Mouse (Mus musculus) MEL (cell line): ENCODE measurements around the gene Magi2. TPM values are rescaled to one million over a fixed set of nuclear protein-coding genes. Genes with fewer than 3 reads are reported as not detected.

ENCODE experiments used
- DNase-seq: peaks from one replicate; pipeline ENCODE4 v3.0.0; 2011; ENCODE audit warnings: low read depth, low spot score
- H3K27ac ChIP-seq: 2 replicates; pipeline ENCODE4 v1.5.1; 2012; ENCODE audit warnings: low read depth, mild to moderate bottlenecking, control low read depth, low read length, moderate library complexity; ENCODE audit not compliant: control insufficient read depth
- H3K27me3 ChIP-seq, 2 experiments: fragments of 150-350 bp in 1 of 2; sonication (generic) in 1 of 2; 2 replicates each; pipeline ENCODE4 v1.6.1; 2012; ENCODE audit warnings: low read length in 2 of 2, mild to moderate bottlenecking in 2 of 2, improper control_type of control experiment in 1 of 2, moderate library complexity in 1 of 2; ENCODE audit not compliant: insufficient read depth in 2 of 2, control insufficient read depth in 1 of 2
- H3K36me3 ChIP-seq, 2 experiments: 2 replicates each; pipeline ENCODE4 v1.6.1; 2012 to 2014; ENCODE audit warnings: low read length in 2 of 2, improper control_type of control experiment in 1 of 2, inconsistent platforms in 1 of 2, mild to moderate bottlenecking in 1 of 2; ENCODE audit not compliant: insufficient read depth in 2 of 2, control insufficient read depth in 1 of 2
- H3K4me1 ChIP-seq, 2 experiments: fragments of 150-350 bp in 1 of 2; sonication (generic) in 1 of 2; 2 replicates each; pipeline ENCODE4 v1.6.1; 2012; ENCODE audit warnings: low read length in 2 of 2, improper control_type of control experiment in 1 of 2, mild to moderate bottlenecking in 1 of 2; ENCODE audit not compliant: insufficient read depth in 2 of 2, control insufficient read depth in 1 of 2
- H3K4me3 ChIP-seq, 2 experiments: fragments of 150-350 bp in 1 of 2; sonication (generic) in 1 of 2; 2 replicates each; pipeline ENCODE4 v1.5.1; 2012; ENCODE audit warnings: low read depth in 2 of 2, low read length in 2 of 2, mild to moderate bottlenecking in 2 of 2, moderate library complexity in 2 of 2, control low read depth in 1 of 2, improper control_type of control experiment in 1 of 2; ENCODE audit not compliant: control insufficient read depth in 1 of 2, insufficient read depth in 1 of 2
- H3K79me2 ChIP-seq: 2 replicates; pipeline ENCODE4 v1.6.1; 2012; ENCODE audit warnings: mild to moderate bottlenecking, low read length, moderate library complexity; ENCODE audit not compliant: control insufficient read depth, poor library complexity, insufficient read depth
- H3K9ac ChIP-seq: 2 replicates; pipeline ENCODE4 v1.6.1; 2012; ENCODE audit warnings: low read depth, mild to moderate bottlenecking, control low read depth, low read length, moderate library complexity; ENCODE audit not compliant: control insufficient read depth, poor library complexity, severe bottlenecking
- H3K9me3 ChIP-seq: fragments of 150-350 bp; sonication (generic); replicated peaks from 2 replicates; pipeline ENCODE4 v1.6.1; 2012; ENCODE audit warnings: mild to moderate bottlenecking, low read length, improper control_type of control experiment, moderate library complexity; ENCODE audit not compliant: insufficient read depth
- BHLHE40 ChIP-seq: IDR thresholded peaks from 2 replicates; pipeline ENCODE4 v1.6.1; 2012; ENCODE audit warnings: low read depth, mild to moderate bottlenecking, inconsistent platforms, low read length, improper control_type of control experiment, borderline replicate concordance
- CHD1 ChIP-seq: IDR thresholded peaks from 2 replicates; pipeline ENCODE4 v1.6.1; 2012; ENCODE audit warnings: low read depth, mild to moderate bottlenecking, inconsistent platforms, low read length, improper control_type of control experiment
- CHD2 ChIP-seq: IDR thresholded peaks from 2 replicates; pipeline ENCODE4 v1.6.1; 2011; ENCODE audit warnings: low read length, improper control_type of control experiment
- CTCF ChIP-seq, 3 experiments: IDR thresholded peaks in 2 of 3; conservative IDR thresholded peaks in 1 of 3; 2 replicates each; pipeline ENCODE4 v1.5.1; 2011 to 2012; ENCODE audit warnings: low read length in 3 of 3, low read depth in 2 of 3, mild to moderate bottlenecking in 2 of 3, improper control_type of control experiment in 1 of 3, inconsistent platforms in 1 of 3, mixed read lengths in 1 of 3, moderate library complexity in 1 of 3; ENCODE audit not compliant: control insufficient read depth in 1 of 3, insufficient read depth in 1 of 3, poor library complexity in 1 of 3, severe bottlenecking in 1 of 3
- E2F4 ChIP-seq: IDR thresholded peaks from 2 replicates; pipeline ENCODE4 v1.6.1; 2011; ENCODE audit warnings: low read depth, low read length, improper control_type of control experiment, borderline replicate concordance
- GABPA ChIP-seq: IDR thresholded peaks from 2 replicates; pipeline ENCODE4 v1.6.1; 2012; ENCODE audit warnings: low read depth, mild to moderate bottlenecking, inconsistent platforms, low read length, improper control_type of control experiment, moderate library complexity
- GATA1 ChIP-seq: IDR thresholded peaks from 2 replicates; pipeline ENCODE4 v1.6.1; 2011; ENCODE audit warnings: low read depth, low read length, improper control_type of control experiment
- KAT2A ChIP-seq: conservative IDR thresholded peaks from 2 replicates; pipeline ENCODE4 v1.6.1; 2012; ENCODE audit warnings: low read depth, low read length, improper control_type of control experiment, inconsistent platforms
- MAFK ChIP-seq: IDR thresholded peaks from 2 replicates; pipeline ENCODE4 v1.6.1; 2011; ENCODE audit warnings: low read depth, mild to moderate bottlenecking, low read length, improper control_type of control experiment, borderline replicate concordance
- MAZ ChIP-seq: IDR thresholded peaks from 2 replicates; pipeline ENCODE4 v1.6.1; 2012; ENCODE audit warnings: low read depth, mild to moderate bottlenecking, inconsistent platforms, low read length, improper control_type of control experiment
- MEF2A ChIP-seq: IDR thresholded peaks from 2 replicates; pipeline ENCODE4 v1.6.1; 2014; ENCODE audit warnings: low read depth, mild to moderate bottlenecking, inconsistent platforms, low read length, improper control_type of control experiment; ENCODE audit not compliant: poor library complexity, insufficient replicate concordance, severe bottlenecking; ENCODE audit errors: extremely low read depth
- NELFE ChIP-seq: IDR thresholded peaks from 2 replicates; pipeline ENCODE4 v1.6.1; 2011; ENCODE audit warnings: low read depth, low read length, improper control_type of control experiment
- NRF1 ChIP-seq: IDR thresholded peaks from 2 replicates; pipeline ENCODE4 v1.6.1; 2014; ENCODE audit warnings: low read depth, mild to moderate bottlenecking, inconsistent platforms, low read length, improper control_type of control experiment, moderate library complexity; ENCODE audit not compliant: poor library complexity, insufficient read depth, severe bottlenecking
- POLR2A ChIP-seq, 2 experiments: IDR thresholded peaks; 2 replicates each; pipeline ENCODE4 v1.6.1; 2011 to 2012; ENCODE audit warnings: low read length in 2 of 2, mild to moderate bottlenecking in 2 of 2, control low read depth in 1 of 2, improper control_type of control experiment in 1 of 2, low read depth in 1 of 2, moderate library complexity in 1 of 2; ENCODE audit not compliant: control insufficient read depth in 1 of 2, insufficient read depth in 1 of 2, poor library complexity in 1 of 2
- POLR2AphosphoS5 ChIP-seq: IDR thresholded peaks from 2 replicates; pipeline ENCODE4 v1.6.1; 2012; ENCODE audit warnings: low read depth, borderline replicate concordance, mild to moderate bottlenecking, inconsistent platforms, low read length, moderate library complexity, mixed read lengths
- RAD21 ChIP-seq: IDR thresholded peaks from 2 replicates; pipeline ENCODE4 v1.6.1; 2011; ENCODE audit warnings: mild to moderate bottlenecking, low read depth, low read length, improper control_type of control experiment
- TAL1 ChIP-seq: IDR thresholded peaks from 2 replicates; pipeline ENCODE4 v1.6.1; 2012; ENCODE audit warnings: mild to moderate bottlenecking, inconsistent platforms, low read length, moderate library complexity, mixed read lengths
- TBP ChIP-seq: IDR thresholded peaks from 2 replicates; pipeline ENCODE4 v1.8.0; 2011; ENCODE audit warnings: low read depth, low read length, improper control_type of control experiment
- TCF12 ChIP-seq: IDR thresholded peaks from 2 replicates; pipeline ENCODE4 v1.6.1; 2014; ENCODE audit warnings: low read depth, mild to moderate bottlenecking, inconsistent platforms, low read length, improper control_type of control experiment, moderate library complexity
- UBTF ChIP-seq: IDR thresholded peaks from 2 replicates; pipeline ENCODE4 v1.6.1; 2012; ENCODE audit warnings: low read depth, mild to moderate bottlenecking, inconsistent platforms, low read length, improper control_type of control experiment, moderate library complexity, borderline replicate concordance; ENCODE audit not compliant: insufficient read depth
- USF1 ChIP-seq: IDR thresholded peaks from 2 replicates; pipeline ENCODE4 v1.6.1; 2014; ENCODE audit warnings: low read depth, mild to moderate bottlenecking, inconsistent platforms, low read length, improper control_type of control experiment, moderate library complexity
- USF2 ChIP-seq, 2 experiments: IDR thresholded peaks; 2 replicates each; pipeline ENCODE4 v1.6.1; 2011 to 2012; ENCODE audit warnings: improper control_type of control experiment in 2 of 2, low read length in 2 of 2, borderline replicate concordance in 1 of 2, inconsistent platforms in 1 of 2, low read depth in 1 of 2, mild to moderate bottlenecking in 1 of 2; ENCODE audit not compliant: insufficient read depth in 1 of 2
- ZKSCAN1 ChIP-seq: IDR thresholded peaks from 2 replicates; pipeline ENCODE4 v1.6.1; 2012; ENCODE audit warnings: low read depth, mild to moderate bottlenecking, inconsistent platforms, low read length, improper control_type of control experiment, moderate library complexity
- ZMIZ1 ChIP-seq: IDR thresholded peaks from 2 replicates; pipeline ENCODE4 v1.6.1; 2012; ENCODE audit warnings: low read depth, mild to moderate bottlenecking, inconsistent platforms, low read length, improper control_type of control experiment, moderate library complexity
- ZNF384 ChIP-seq: IDR thresholded peaks from 2 replicates; pipeline ENCODE4 v1.6.1; 2012; ENCODE audit warnings: low read depth, mild to moderate bottlenecking, inconsistent platforms, low read length, improper control_type of control experiment
- polyA plus RNA-seq, 2 experiments: library from polyadenylated mRNA; stranded (reverse) in 1 of 2; unstranded in 1 of 2; fragments of >175 nt in 1 of 2; fragments of >200 nt in 1 of 2; gene quantifications; 2 replicates each; pipeline versions ENCODE4 v1.2.1 to v1.2.4; 2012; ENCODE audit warnings: low replicate concordance in 2 of 2, low read depth in 1 of 2; ENCODE audit not compliant: insufficient read length in 2 of 2, insufficient read depth in 1 of 2, missing spikeins in 1 of 2
- total RNA-seq: library from RNA; depleted of rRNA; stranded (reverse); fragments of 300-350 nt; gene quantifications from 2 replicates; pipeline ENCODE4 v1.2.3, GENCODE M21; 2012

The Magi2 gene
- total and polyA plus RNA-seq, 3 experiments: 0.46 to 0.47 TPM; not detected in 1

- H3K4me3 ChIP-seq: no peak overlapping the region
- H3K4me1 ChIP-seq: no peaks in the 10 kb centered on the region
- no peak for DNase-seq
- no peak overlapping the region for H3K9ac ChIP-seq
- no peaks in the 10 kb centered on the region for H3K27me3 ChIP-seq
- H3K9me3 ChIP-seq: no peaks in the 10 kb centered on the region
- H3K27ac ChIP-seq: no peak overlapping the region
- TF ChIP-seq GABPA (no peak), NELFE (no peak), POLR2AphosphoS5 (no peak), CHD1 (no peak), MAZ (no peak), RAD21 (no peak), ZMIZ1 (no peak), TBP (no peak), POLR2A (IDR thresholded peaks at IDR 0.05; ENCODE audit: control insufficient read depth in 1 of 2, insufficient read depth in 1 of 2, low read depth in 1 of 2, low read length in 2 of 2, poor library complexity in 1 of 2) (no peak), E2F4 (no peak), TCF12 (no peak), CHD2 (no peak), MEF2A (no peak)
- TF ChIP-seq, all 39 proteins: peak for 0
- Histone ChIP-seq H3K36me3 (no peaks in the 10 kb centered on the region), H3K79me2 (no peaks in the 10 kb centered on the region)
Measured at GRCm38 (mm10) chr5:20087083-20087482, 860.2 kb downstream of the Magi2 start.

- H3K4me1 ChIP-seq: no peaks in the 10 kb centered on the region
- TF ChIP-seq ZMIZ1 (no peak), GABPA (no peak), ZKSCAN1 (no peak), KAT2A (no peak), TAL1 (no peak)
- no peaks in the 10 kb centered on the region for H3K36me3 ChIP-seq
- no peaks in the 10 kb centered on the region for H3K79me2 ChIP-seq
- H3K27ac ChIP-seq: no peak overlapping the region
- H3K9ac ChIP-seq: no peak overlapping the region
- DNase-seq: no peak
- H3K9me3 ChIP-seq: no peaks in the 10 kb centered on the region
- H3K4me3 ChIP-seq: no peak overlapping the region
- H3K27me3 ChIP-seq: no peaks in the 10 kb centered on the region
Measured at GRCm38 (mm10) chr5:20103869-20104268, 877.0 kb downstream of the Magi2 start.

- DNase-seq: no peak
- Histone ChIP-seq H3K9ac (no peak overlapping the region), H3K79me2 (no peaks in the 10 kb centered on the region), H3K27ac (no peak overlapping the region), H3K4me1 (no peaks in the 10 kb centered on the region), H3K36me3 (no peaks in the 10 kb centered on the region), H3K27me3 (no peaks in the 10 kb centered on the region), H3K9me3 (no peaks in the 10 kb centered on the region), H3K4me3 (no peak overlapping the region)
- TF ChIP-seq KAT2A (no peak), POLR2AphosphoS5 (no peak), MAFK (no peak), USF1 (no peak), GABPA (no peak), UBTF (no peak), ZKSCAN1 (no peak), E2F4 (no peak), ZNF384 (no peak), USF2 (IDR thresholded peaks at IDR 0.05; ENCODE audit: borderline replicate concordance in 1 of 2, insufficient read depth in 1 of 2, low read depth in 1 of 2, low read length in 2 of 2) (no peak), POLR2A (IDR thresholded peaks at IDR 0.05; ENCODE audit: control insufficient read depth in 1 of 2, insufficient read depth in 1 of 2, low read depth in 1 of 2, low read length in 2 of 2, poor library complexity in 1 of 2) (no peak), CTCF (IDR thresholded peaks at IDR 0.05 in 2 of 3, conservative IDR thresholded peaks at IDR 0.05 in 1 of 3; ENCODE audit: control insufficient read depth in 1 of 3, insufficient read depth in 1 of 3, low read depth in 2 of 3, low read length in 3 of 3, poor library complexity in 1 of 3, severe bottlenecking in 1 of 3) (no peak), GATA1 (no peak), NRF1 (no peak), BHLHE40 (no peak)
Measured at GRCm38 (mm10) chr5:20104496-20104895, 877.7 kb downstream of the Magi2 start.
